Mouse (Mus musculus) megakaryocyte, adult 5-6 weeks (primary cell): ENCODE measurements around the gene Tmem259. TPM values are rescaled to one million over a fixed set of nuclear protein-coding genes. Genes with fewer than 3 reads are reported as not detected.
A peak's percentile ranks its signal among the peaks of the same experiment; 100 is the strongest.

Experiments
- ATAC-seq: 2 replicates; pipeline ENCODE4 v1.8.0; 2016; ENCODE audit warnings: mild to moderate bottlenecking, inconsistent platforms; ENCODE audit not compliant: poor library complexity, severe bottlenecking
- total RNA-seq, 2 experiments: library from RNA; stranded (forward) in 1 of 2; stranded (reverse) in 1 of 2; fragments of 153-499, 151-499 nt in 1 of 2; fragments of 221-1000, 200-1000 nt in 1 of 2; gene quantifications; 2 replicates each; pipeline versions ENCODE4 v1.2.3 to v1.2.4; 2015 to 2017

The Tmem259 gene
- total RNA-seq, 2 experiments from 2014 or later = 52.1 to 52.2 TPM

GRCm38 (mm10) chr10:79936911-79937441, 47.2 kb downstream of the Tmem259 start:
- peak; percentile 85 for ATAC-seq

- no peak for ATAC-seq
These were observed 47.7 kb downstream of the Tmem259 start for GRCm38 (mm10) chr10:79936284-79936910.

GRCm38 (mm10) chr10:79934794-79935569, 49.1 kb downstream of the Tmem259 start:
- no peak for ATAC-seq

DNA sequence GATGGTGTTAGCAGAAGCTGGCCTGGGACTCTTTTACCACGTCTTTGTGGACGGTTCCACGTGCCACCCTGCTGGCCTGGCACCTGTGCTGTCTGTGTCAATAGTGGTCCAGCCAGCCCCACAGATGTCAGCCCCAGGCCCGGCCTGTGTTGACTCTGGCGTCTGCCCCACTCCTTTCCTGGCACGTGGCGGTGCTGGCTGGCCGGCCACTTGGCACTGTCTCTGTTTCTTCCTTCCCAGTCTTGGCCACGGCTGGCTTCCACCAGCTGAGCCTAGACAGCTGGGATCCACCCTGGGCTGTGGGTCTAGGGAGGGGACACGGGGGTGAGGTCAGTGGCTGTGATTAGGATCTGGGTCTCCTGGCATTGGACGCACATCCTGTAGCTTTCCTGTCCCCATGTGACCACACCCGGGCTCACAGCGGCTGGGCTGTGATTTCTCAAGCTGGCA, 49.8 kb downstream of the Tmem259 start:
- ATAC-seq = peak; percentile 36

DNA sequence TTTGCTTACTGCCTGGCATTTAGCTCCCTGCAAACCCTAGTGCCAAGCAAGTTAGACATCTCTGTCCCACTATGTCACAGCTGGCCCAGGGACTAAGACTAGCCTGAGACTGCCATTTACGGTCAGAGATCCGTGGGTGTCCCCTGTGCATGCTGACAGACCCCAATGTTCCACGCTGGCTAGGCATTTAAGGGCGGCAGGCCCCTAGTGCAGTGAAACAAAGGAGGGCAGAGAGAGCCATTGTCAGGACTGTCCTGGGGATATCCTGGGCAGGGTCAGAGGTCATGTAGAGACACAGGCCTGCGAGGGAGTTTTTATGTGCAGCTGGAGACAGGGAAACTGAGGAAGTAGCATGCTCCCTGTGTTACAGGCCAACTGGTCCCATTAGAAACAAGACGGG, 50.3 kb downstream of the Tmem259 start:
- ATAC-seq = no peak

DNA sequence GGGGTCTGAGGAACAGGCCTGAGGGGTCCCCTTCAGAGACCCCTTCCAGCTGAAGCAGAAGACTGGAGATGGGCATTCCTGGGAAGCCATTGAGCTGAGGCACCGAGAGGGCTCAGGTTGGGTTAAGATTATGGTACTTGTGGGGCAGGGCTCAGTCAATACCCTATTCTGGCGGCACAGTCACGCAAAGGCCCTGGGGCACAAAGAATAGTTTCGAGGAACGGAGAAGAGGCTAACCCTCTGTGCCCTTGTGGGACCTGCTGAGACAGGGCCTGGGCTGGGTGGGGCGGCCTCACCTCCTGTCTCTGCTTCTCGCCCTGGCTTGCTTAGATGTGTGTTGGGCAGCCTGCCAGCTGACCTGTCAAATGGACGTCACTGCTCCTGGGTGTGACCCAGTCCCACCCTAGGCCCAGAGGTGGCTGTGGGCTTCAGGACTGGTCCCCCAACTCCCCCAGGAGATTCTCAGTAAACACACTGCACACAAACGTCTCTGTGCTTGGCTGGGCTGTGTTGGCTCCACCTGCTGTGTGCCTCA, 50.9 kb downstream of the Tmem259 start:
- no peak for ATAC-seq

- ATAC-seq = no peak
These were observed 51.4 kb downstream of the Tmem259 start for GRCm38 (mm10) chr10:79932736-79933135.

GRCm38 (mm10) chr10:79931797-79932196, 52.3 kb downstream of the Tmem259 start:
- ATAC-seq = no peak

- ATAC-seq = no peak
These were observed 53.3 kb downstream of the Tmem259 start for GRCm38 (mm10) chr10:79930826-79931186.

DNA sequence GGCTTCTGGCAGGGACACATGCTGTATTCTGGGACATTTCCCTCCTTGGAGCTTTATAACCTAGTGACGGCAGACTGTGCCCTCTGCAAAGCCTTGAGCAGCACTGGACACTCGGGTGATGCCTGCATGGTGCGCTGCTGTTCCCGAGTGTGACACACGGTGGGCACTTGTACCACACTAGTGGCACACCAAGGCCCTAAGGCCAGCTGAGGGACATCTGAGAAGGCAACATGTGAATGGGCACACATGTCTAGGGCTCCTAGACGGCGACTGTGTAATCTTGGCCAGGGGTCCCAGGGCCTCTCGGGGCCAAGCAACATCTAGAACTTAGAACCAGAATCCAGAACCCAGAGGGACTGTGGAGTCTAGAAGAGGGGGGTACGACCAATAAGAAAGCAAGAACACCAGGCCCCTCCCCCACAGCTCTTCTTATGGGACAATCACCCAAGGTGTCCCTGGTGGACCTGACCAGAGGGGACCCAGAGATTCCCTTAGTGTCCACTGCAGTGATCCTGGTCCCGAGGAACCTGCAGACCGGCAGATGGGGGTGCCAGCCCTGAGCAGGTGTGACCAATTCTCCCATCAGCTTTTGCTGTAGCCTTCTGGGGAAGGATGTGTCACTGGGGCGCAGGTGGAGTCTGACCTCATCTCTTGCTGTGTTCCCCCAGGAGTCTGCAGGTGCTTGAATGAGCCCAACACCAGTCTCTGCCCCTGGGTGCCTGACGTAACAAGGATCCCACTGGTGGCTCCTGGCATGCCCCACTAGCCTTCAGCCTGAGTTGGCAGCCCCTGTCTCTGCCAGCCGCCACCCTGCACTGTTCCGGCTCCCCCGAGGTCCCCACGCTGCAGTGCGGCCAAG, 53.9 kb downstream of the Tmem259 start:
- ATAC-seq = no peak

DNA sequence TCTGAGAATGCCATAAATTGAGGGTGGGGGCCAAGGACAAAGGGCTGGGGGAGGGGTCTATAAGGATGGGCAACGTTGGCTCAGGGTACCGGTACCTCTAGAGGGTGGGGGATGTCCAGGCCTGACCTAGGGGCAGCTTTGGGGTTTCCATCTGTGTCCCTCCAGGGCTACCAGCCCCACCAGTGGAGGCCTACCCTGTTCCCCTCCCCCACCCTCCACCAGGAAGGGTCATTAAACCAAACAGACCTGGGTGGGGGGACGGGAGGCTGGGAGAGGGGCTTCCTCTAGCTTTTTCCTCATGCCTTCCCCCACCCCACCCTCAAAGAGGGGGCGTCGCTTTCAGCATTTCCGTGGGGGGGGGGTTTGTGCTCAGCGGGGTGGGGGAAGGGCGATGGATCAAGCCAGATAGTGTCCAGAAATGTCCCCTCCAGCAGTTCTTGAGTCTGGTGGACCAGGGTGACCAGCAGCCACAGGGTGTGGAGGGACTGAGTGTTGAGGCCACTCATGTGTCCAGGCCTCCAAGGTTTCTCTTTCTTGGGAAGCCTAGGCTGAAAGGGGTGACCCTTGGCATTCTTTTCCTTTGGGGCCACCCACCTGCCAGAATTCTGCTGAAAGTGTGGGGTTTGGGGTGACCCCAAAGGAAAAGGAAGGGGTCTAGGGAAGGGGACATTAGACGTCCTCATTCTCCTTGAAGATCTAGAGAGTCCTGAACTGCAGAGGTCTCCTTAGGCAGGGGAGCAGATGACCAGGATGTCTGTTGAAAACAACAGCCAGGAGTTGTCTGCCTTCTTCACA, 55.0 kb downstream of the Tmem259 start:
- ATAC-seq = no peak

- peak; percentile 36 for ATAC-seq
These were observed 56.0 kb downstream of the Tmem259 start for GRCm38 (mm10) chr10:79928030-79928694.

DNA sequence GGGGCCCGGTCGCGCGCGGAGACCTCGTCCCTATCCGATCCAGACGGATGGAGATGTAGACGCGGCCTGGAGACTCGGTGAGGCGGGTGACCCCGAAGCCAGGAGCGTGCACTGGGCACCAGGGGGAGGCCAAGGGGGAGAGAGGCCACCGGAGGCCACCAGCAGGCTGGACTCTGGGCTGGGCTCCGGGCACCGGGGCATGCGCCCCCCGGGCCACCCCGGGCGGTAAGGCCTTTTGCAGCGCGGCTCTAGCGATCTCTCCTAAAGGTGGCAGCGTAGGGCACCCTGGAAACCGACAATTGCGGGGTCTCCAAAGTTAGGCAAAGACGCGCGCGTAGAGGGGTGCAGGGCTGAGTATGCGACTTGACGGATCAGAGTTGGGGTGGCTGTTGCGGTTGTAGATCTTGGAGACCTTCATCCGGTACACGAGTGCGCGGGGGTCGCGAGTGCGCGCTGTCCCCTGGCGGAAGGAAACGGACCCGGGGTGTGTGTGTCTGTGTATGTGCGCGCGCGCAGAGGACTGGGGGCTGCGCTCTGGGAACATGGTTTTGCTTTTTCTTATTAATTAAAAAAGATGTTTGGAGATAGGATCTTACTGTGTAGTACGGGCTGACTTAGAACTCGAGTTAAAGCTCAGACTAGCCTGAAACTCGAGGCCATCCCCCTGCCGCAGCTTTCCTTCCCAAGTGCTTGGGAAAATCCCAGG, 56.7 kb downstream of the Tmem259 start:
- ATAC-seq = no peak

DNA sequence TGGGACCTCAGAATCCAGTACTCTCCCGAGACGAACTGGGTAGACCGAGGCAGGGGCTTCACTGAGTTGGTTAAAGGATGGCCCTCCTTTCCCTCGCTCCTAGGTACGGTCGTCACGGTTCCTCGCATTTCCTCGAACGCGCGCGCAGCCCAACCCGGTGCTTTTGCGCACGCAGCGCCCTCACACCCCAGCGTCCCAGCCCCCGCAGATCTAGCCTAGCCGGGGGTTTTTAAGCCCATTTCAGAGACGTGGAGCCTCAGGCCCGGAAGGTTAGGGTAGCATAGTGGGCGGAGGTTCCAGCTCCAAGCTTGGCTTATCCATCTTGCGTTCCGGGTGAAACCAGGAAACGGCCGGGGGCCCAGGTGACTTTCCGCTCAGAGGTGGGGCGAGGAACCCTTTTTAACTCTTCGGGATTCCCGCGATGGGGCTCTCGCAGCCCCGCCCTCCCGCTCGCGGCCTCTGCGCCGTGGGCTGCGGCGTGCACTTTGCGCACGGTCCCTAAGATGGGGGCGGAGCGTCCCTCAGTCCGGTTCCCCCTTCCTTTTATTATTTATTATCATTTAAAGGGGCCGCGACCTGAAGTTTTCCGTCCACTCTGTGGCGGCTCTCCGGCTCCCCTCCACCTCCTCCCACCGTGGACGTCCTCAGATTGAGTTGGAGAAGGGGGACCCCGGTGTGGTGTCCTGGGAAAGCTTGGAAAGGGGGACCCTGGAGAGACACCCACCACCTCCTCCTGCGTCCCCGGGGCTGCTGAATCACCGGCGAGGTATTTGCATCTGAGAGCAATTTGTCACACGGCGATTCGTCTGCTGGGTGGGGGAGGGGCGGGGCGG, 57.4 kb downstream of the Tmem259 start, which contains the start of gene Arid3a:
TSS of gene Arid3a (plus strand) at position 553 of the 833 bp plus-strand sequence.
- peak; percentile 69 for ATAC-seq

- no peak for ATAC-seq
These were observed 58.2 kb downstream of the Tmem259 start for GRCm38 (mm10) chr10:79925785-79926490.

DNA sequence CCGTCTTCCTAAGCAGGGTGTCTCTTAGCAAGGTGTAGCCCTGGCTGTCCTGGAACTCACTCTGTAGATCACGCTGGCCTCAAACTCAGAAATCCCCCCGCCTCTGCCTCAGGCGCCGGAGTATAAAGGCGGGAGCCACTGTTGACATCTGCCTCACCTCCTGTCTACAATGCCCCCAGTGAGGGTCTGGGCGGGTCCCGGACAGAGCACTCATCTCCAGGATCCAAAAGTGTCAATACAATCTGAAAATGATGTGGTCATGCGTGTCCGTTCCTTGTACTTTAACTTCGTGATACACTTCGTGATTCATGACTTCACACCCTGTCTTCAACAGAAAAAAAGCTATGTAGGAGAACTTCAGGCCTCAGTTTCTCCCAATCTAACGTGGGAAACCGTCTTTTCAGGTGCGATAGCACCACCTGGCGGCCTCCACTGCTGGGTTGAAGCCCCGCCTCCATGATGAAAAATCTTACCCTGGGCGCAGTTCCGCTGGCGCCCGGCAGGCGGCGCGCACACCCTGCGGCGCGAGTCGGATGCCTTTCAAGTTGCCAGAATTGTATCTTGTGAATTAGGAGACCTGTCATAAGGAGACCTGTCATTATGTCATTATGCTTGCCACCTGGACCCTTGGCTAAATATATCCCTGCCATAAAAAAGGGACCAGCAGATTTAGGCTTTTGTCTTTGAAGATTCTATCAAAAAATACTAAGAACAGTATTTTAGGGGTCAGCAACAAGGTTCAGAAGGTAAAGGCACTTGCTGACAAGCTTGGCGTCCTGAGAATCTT, 58.9 kb downstream of the Tmem259 start:
- ATAC-seq = peak; percentile 54
